Mouse (Mus musculus) bone marrow macrophage, adult 2 months (primary cell): ENCODE data around the gene Wdr75. TPM values are rescaled to one million over a fixed set of nuclear protein-coding genes. Genes with fewer than 3 reads are reported as not detected.

ENCODE experiments used
- H3K27ac ChIP-seq: 2 replicates; pipeline ENCODE4 v1.5.1; 2012; ENCODE audit warnings: low read depth, low read length; ENCODE audit not compliant: insufficient read depth
- H3K4me1 ChIP-seq: 2 replicates; pipeline ENCODE4 v1.6.1; 2012; ENCODE audit warnings: low read length; ENCODE audit not compliant: control insufficient read depth, insufficient read depth
- H3K4me3 ChIP-seq: 2 replicates; pipeline ENCODE4 v1.5.1; 2012; ENCODE audit warnings: mild to moderate bottlenecking, low read length, moderate library complexity; ENCODE audit not compliant: insufficient read depth
- CTCF ChIP-seq: IDR thresholded peaks from 2 replicates; pipeline ENCODE4 v1.5.1; 2012; ENCODE audit warnings: low read depth, mild to moderate bottlenecking, low read length, moderate library complexity
- POLR2A ChIP-seq: IDR thresholded peaks from 2 replicates; pipeline ENCODE4 v1.6.1; 2012; ENCODE audit warnings: mild to moderate bottlenecking, low read depth, low read length, borderline replicate concordance
- polyA plus RNA-seq: library from polyadenylated mRNA; stranded (reverse); fragments of >200 nt; gene quantifications from 2 replicates; pipeline ENCODE4 v1.2.4, GENCODE M21; 2012; ENCODE audit not compliant: missing spikeins, insufficient read depth, insufficient read length

Wdr75 gene
- polyA plus RNA-seq, 1 experiment, result 12.8 TPM

GRCm38 (mm10) chr1:45780606-45781288 lies 14.2 kb upstream of the Wdr75 start:
- no peaks in the 10 kb centered on the region for H3K4me1 ChIP-seq
- no peak overlapping the region for H3K4me3 ChIP-seq
- no peak overlapping the region for H3K27ac ChIP-seq
- TF ChIP-seq CTCF (no peak), POLR2A (no peak)

- H3K4me1 ChIP-seq, result no peaks in the 10 kb centered on the region
- H3K4me3 ChIP-seq, result no peak overlapping the region
- TF ChIP-seq POLR2A (no peak), CTCF (no peak)
- no peak overlapping the region for H3K27ac ChIP-seq
Observed at GRCm38 (mm10) chr1:45816889-45817288, 21.9 kb downstream of the Wdr75 start.

- TF ChIP-seq CTCF, result no peak
- TF ChIP-seq POLR2A, result no peak
- Histone ChIP-seq H3K4me1 (no peaks in the 10 kb centered on the region), H3K27ac (no peak overlapping the region), H3K4me3 (no peak overlapping the region)
Observed at GRCm38 (mm10) chr1:45818564-45818963, 23.6 kb downstream of the Wdr75 start.

GRCm38 (mm10) chr1:45824441-45824840 lies 29.5 kb downstream of the Wdr75 start:
- H3K4me1 ChIP-seq, result peaks cover 19% of the 10 kb centered on the region
- no peak overlapping the region for H3K27ac ChIP-seq
- TF ChIP-seq CTCF (no peak), POLR2A (no peak)
- no peak overlapping the region for H3K4me3 ChIP-seq

- TF ChIP-seq CTCF (no peak), POLR2A (no peak)
- no peak overlapping the region for H3K4me3 ChIP-seq
- H3K4me1 ChIP-seq, result peaks cover 21% of the 10 kb centered on the region
- no peak overlapping the region for H3K27ac ChIP-seq
Observed at GRCm38 (mm10) chr1:45825140-45825539, 30.2 kb downstream of the Wdr75 start.

GRCm38 (mm10) chr1:45825630-45826029 lies 30.7 kb downstream of the Wdr75 start:
- Histone ChIP-seq H3K4me1 (peaks cover 21% of the 10 kb centered on the region), H3K27ac (no peak overlapping the region), H3K4me3 (no peak overlapping the region)
- TF ChIP-seq POLR2A (no peak), CTCF (no peak)

- TF ChIP-seq POLR2A, result no peak
- no peak for TF ChIP-seq CTCF
- Histone ChIP-seq H3K4me3 (no peak overlapping the region), H3K4me1 (peaks cover 21% of the 10 kb centered on the region), H3K27ac (peak overlapping the region; percentile 90)
Observed at GRCm38 (mm10) chr1:45826148-45826547, 31.2 kb downstream of the Wdr75 start.

- Histone ChIP-seq H3K27ac (peak overlapping the region; percentile 90), H3K4me3 (no peak overlapping the region), H3K4me1 (peaks cover 21% of the 10 kb centered on the region)
- TF ChIP-seq CTCF, result no peak
- no peak for TF ChIP-seq POLR2A
Observed at GRCm38 (mm10) chr1:45826796-45827195, 31.8 kb downstream of the Wdr75 start.

GRCm38 (mm10) chr1:45830453-45831206 lies 35.7 kb downstream of the Wdr75 start:
- no peak overlapping the region for H3K4me3 ChIP-seq
- H3K27ac ChIP-seq, result no peak overlapping the region
- TF ChIP-seq POLR2A (no peak), CTCF (no peak)
- peaks cover 21% of the 10 kb centered on the region for H3K4me1 ChIP-seq
